Mouse (Mus musculus) MEL (cell line): ENCODE measurements at regions not wholly inside any gene's neighbourhood (a gene's known extent, or its start where the extent isn't known, plus 50 kb on each side); places are given as distances from the start of the nearest gene placed in this dataset.

Experiments used
- DNase-seq: peaks from one replicate; pipeline ENCODE4 v3.0.0; 2011; ENCODE audit warnings: low read depth, low spot score
- H3K27ac ChIP-seq: 2 replicates; pipeline ENCODE4 v1.5.1; 2012; ENCODE audit warnings: low read depth, mild to moderate bottlenecking, control low read depth, low read length, moderate library complexity; ENCODE audit not compliant: control insufficient read depth
- H3K27me3 ChIP-seq, 2 experiments: fragments of 150-350 bp in 1 of 2; sonication (generic) in 1 of 2; 2 replicates each; pipeline ENCODE4 v1.6.1; 2012; ENCODE audit warnings: low read length in 2 of 2, mild to moderate bottlenecking in 2 of 2, improper control_type of control experiment in 1 of 2, moderate library complexity in 1 of 2; ENCODE audit not compliant: insufficient read depth in 2 of 2, control insufficient read depth in 1 of 2
- H3K36me3 ChIP-seq, 2 experiments: 2 replicates each; pipeline ENCODE4 v1.6.1; 2012 to 2014; ENCODE audit warnings: low read length in 2 of 2, improper control_type of control experiment in 1 of 2, inconsistent platforms in 1 of 2, mild to moderate bottlenecking in 1 of 2; ENCODE audit not compliant: insufficient read depth in 2 of 2, control insufficient read depth in 1 of 2
- H3K4me1 ChIP-seq, 2 experiments: fragments of 150-350 bp in 1 of 2; sonication (generic) in 1 of 2; 2 replicates each; pipeline ENCODE4 v1.6.1; 2012; ENCODE audit warnings: low read length in 2 of 2, improper control_type of control experiment in 1 of 2, mild to moderate bottlenecking in 1 of 2; ENCODE audit not compliant: insufficient read depth in 2 of 2, control insufficient read depth in 1 of 2
- H3K4me3 ChIP-seq, 2 experiments: fragments of 150-350 bp in 1 of 2; sonication (generic) in 1 of 2; 2 replicates each; pipeline ENCODE4 v1.5.1; 2012; ENCODE audit warnings: low read depth in 2 of 2, low read length in 2 of 2, mild to moderate bottlenecking in 2 of 2, moderate library complexity in 2 of 2, control low read depth in 1 of 2, improper control_type of control experiment in 1 of 2; ENCODE audit not compliant: control insufficient read depth in 1 of 2, insufficient read depth in 1 of 2
- H3K79me2 ChIP-seq: 2 replicates; pipeline ENCODE4 v1.6.1; 2012; ENCODE audit warnings: mild to moderate bottlenecking, low read length, moderate library complexity; ENCODE audit not compliant: control insufficient read depth, poor library complexity, insufficient read depth
- H3K9ac ChIP-seq: 2 replicates; pipeline ENCODE4 v1.6.1; 2012; ENCODE audit warnings: low read depth, mild to moderate bottlenecking, control low read depth, low read length, moderate library complexity; ENCODE audit not compliant: control insufficient read depth, poor library complexity, severe bottlenecking
- H3K9me3 ChIP-seq: fragments of 150-350 bp; sonication (generic); replicated peaks from 2 replicates; pipeline ENCODE4 v1.6.1; 2012; ENCODE audit warnings: mild to moderate bottlenecking, low read length, improper control_type of control experiment, moderate library complexity; ENCODE audit not compliant: insufficient read depth
- E2F4 ChIP-seq: IDR thresholded peaks from 2 replicates; pipeline ENCODE4 v1.6.1; 2011; ENCODE audit warnings: low read depth, low read length, improper control_type of control experiment, borderline replicate concordance
- ETS1 ChIP-seq: IDR thresholded peaks from 2 replicates; pipeline ENCODE4 v1.6.1; 2012; ENCODE audit warnings: low read depth, mild to moderate bottlenecking, inconsistent platforms, low read length, improper control_type of control experiment, moderate library complexity
- HCFC1 ChIP-seq: IDR thresholded peaks from 2 replicates; pipeline ENCODE4 v1.6.1; 2012; ENCODE audit warnings: low read depth, mild to moderate bottlenecking, inconsistent platforms, low read length, improper control_type of control experiment, moderate library complexity
- JUND ChIP-seq: IDR thresholded peaks from 2 replicates; pipeline ENCODE4 v1.6.1; 2011; ENCODE audit warnings: low read depth, mild to moderate bottlenecking, improper control_type of control experiment, low read length
- KAT2A ChIP-seq: conservative IDR thresholded peaks from 2 replicates; pipeline ENCODE4 v1.6.1; 2012; ENCODE audit warnings: low read depth, low read length, improper control_type of control experiment, inconsistent platforms
- MAFK ChIP-seq: IDR thresholded peaks from 2 replicates; pipeline ENCODE4 v1.6.1; 2011; ENCODE audit warnings: low read depth, mild to moderate bottlenecking, low read length, improper control_type of control experiment, borderline replicate concordance
- MAZ ChIP-seq: IDR thresholded peaks from 2 replicates; pipeline ENCODE4 v1.6.1; 2012; ENCODE audit warnings: low read depth, mild to moderate bottlenecking, inconsistent platforms, low read length, improper control_type of control experiment
- MEF2A ChIP-seq: IDR thresholded peaks from 2 replicates; pipeline ENCODE4 v1.6.1; 2014; ENCODE audit warnings: low read depth, mild to moderate bottlenecking, inconsistent platforms, low read length, improper control_type of control experiment; ENCODE audit not compliant: poor library complexity, insufficient replicate concordance, severe bottlenecking; ENCODE audit errors: extremely low read depth
- MXI1 ChIP-seq: IDR thresholded peaks from 2 replicates; pipeline ENCODE4 v1.6.1; 2011; ENCODE audit warnings: mild to moderate bottlenecking, low read depth, low read length, improper control_type of control experiment
- NELFE ChIP-seq: IDR thresholded peaks from 2 replicates; pipeline ENCODE4 v1.6.1; 2011; ENCODE audit warnings: low read depth, low read length, improper control_type of control experiment
- NRF1 ChIP-seq: IDR thresholded peaks from 2 replicates; pipeline ENCODE4 v1.6.1; 2014; ENCODE audit warnings: low read depth, mild to moderate bottlenecking, inconsistent platforms, low read length, improper control_type of control experiment, moderate library complexity; ENCODE audit not compliant: poor library complexity, insufficient read depth, severe bottlenecking
- POLR2A ChIP-seq, 2 experiments: IDR thresholded peaks; 2 replicates each; pipeline ENCODE4 v1.6.1; 2011 to 2012; ENCODE audit warnings: low read length in 2 of 2, mild to moderate bottlenecking in 2 of 2, control low read depth in 1 of 2, improper control_type of control experiment in 1 of 2, low read depth in 1 of 2, moderate library complexity in 1 of 2; ENCODE audit not compliant: control insufficient read depth in 1 of 2, insufficient read depth in 1 of 2, poor library complexity in 1 of 2
- POLR2AphosphoS2 ChIP-seq: IDR thresholded peaks from 2 replicates; pipeline ENCODE4 v1.6.1; 2011; ENCODE audit warnings: low read length, improper control_type of control experiment
- RCOR1 ChIP-seq: IDR thresholded peaks from 2 replicates; pipeline ENCODE4 v1.6.1; 2012; ENCODE audit warnings: low read depth, mild to moderate bottlenecking, inconsistent platforms, low read length, improper control_type of control experiment
- TBP ChIP-seq: IDR thresholded peaks from 2 replicates; pipeline ENCODE4 v1.8.0; 2011; ENCODE audit warnings: low read depth, low read length, improper control_type of control experiment
- TCF12 ChIP-seq: IDR thresholded peaks from 2 replicates; pipeline ENCODE4 v1.6.1; 2014; ENCODE audit warnings: low read depth, mild to moderate bottlenecking, inconsistent platforms, low read length, improper control_type of control experiment, moderate library complexity
- UBTF ChIP-seq: IDR thresholded peaks from 2 replicates; pipeline ENCODE4 v1.6.1; 2012; ENCODE audit warnings: low read depth, mild to moderate bottlenecking, inconsistent platforms, low read length, improper control_type of control experiment, moderate library complexity, borderline replicate concordance; ENCODE audit not compliant: insufficient read depth
- ZKSCAN1 ChIP-seq: IDR thresholded peaks from 2 replicates; pipeline ENCODE4 v1.6.1; 2012; ENCODE audit warnings: low read depth, mild to moderate bottlenecking, inconsistent platforms, low read length, improper control_type of control experiment, moderate library complexity
- ZNF384 ChIP-seq: IDR thresholded peaks from 2 replicates; pipeline ENCODE4 v1.6.1; 2012; ENCODE audit warnings: low read depth, mild to moderate bottlenecking, inconsistent platforms, low read length, improper control_type of control experiment

- H3K36me3 ChIP-seq = no peaks in the 10 kb centered on the region
- H3K4me3 ChIP-seq = no peak overlapping the region
- no peaks in the 10 kb centered on the region for H3K27me3 ChIP-seq
- no peak overlapping the region for H3K9ac ChIP-seq
- DNase-seq = no peak
- TF ChIP-seq NRF1 = no peak
- TF ChIP-seq, all 39 proteins: peak for 0
- H3K27ac ChIP-seq = no peak overlapping the region
- H3K79me2 ChIP-seq = no peaks in the 10 kb centered on the region
- no peaks in the 10 kb centered on the region for H3K4me1 ChIP-seq
- no peaks in the 10 kb centered on the region for H3K9me3 ChIP-seq
Measured at GRCm38 (mm10) chr13:43935284-43935683, 150.7 kb downstream of the Cd83 start.

GRCm38 (mm10) chr13:43936504-43936903 is 151.9 kb downstream of the Cd83 start:
- Histone ChIP-seq H3K27ac (no peak overlapping the region), H3K36me3 (no peaks in the 10 kb centered on the region), H3K4me1 (no peaks in the 10 kb centered on the region), H3K4me3 (no peak overlapping the region), H3K9ac (no peak overlapping the region), H3K27me3 (no peaks in the 10 kb centered on the region), H3K9me3 (no peaks in the 10 kb centered on the region), H3K79me2 (no peaks in the 10 kb centered on the region)
- no peak for TF ChIP-seq UBTF
- no peak for TF ChIP-seq TBP
- TF ChIP-seq JUND = no peak
- no peak for TF ChIP-seq MAZ
- no peak for TF ChIP-seq NELFE
- no peak for TF ChIP-seq MXI1
- no peak for TF ChIP-seq MEF2A
- TF ChIP-seq E2F4 = no peak
- no peak for TF ChIP-seq KAT2A
- TF ChIP-seq POLR2A (IDR thresholded peaks at IDR 0.05; ENCODE audit: control insufficient read depth in 1 of 2, insufficient read depth in 1 of 2, low read depth in 1 of 2, low read length in 2 of 2, poor library complexity in 1 of 2) = no peak
- TF ChIP-seq ZNF384 = no peak
- TF ChIP-seq MAFK = no peak
- TF ChIP-seq HCFC1 = no peak
- no peak for DNase-seq

GRCm38 (mm10) chr13:43938611-43939010 is 154.0 kb downstream of the Cd83 start:
- no peak overlapping the region for H3K27ac ChIP-seq
- no peaks in the 10 kb centered on the region for H3K79me2 ChIP-seq
- H3K36me3 ChIP-seq = no peaks in the 10 kb centered on the region
- H3K27me3 ChIP-seq = no peaks in the 10 kb centered on the region
- no peak overlapping the region for H3K9ac ChIP-seq
- H3K9me3 ChIP-seq = no peaks in the 10 kb centered on the region
- H3K4me1 ChIP-seq = no peaks in the 10 kb centered on the region
- TF ChIP-seq ZKSCAN1 (no peak), MEF2A (no peak), POLR2AphosphoS2 (no peak), JUND (no peak), RCOR1 (no peak), TCF12 (no peak), ETS1 (no peak)
- no peak overlapping the region for H3K4me3 ChIP-seq
- DNase-seq = no peak
